Mouse (Mus musculus): Measurements from ENCODE around the gene Dmrtc1c2.
"Not testable (repeated sequence)": the region's sequence is repeated elsewhere in the genome, so short reads cannot be mapped to it uniquely, and the experiment has no call there.

The Dmrtc1c2 gene

GRCm38 (mm10) chrX:102854516-102854915, at the start of gene Dmrtc1c2:
TSS of gene Dmrtc1c2 (minus strand) at chrX:102854616.
- DNase-seq (ENCODE audit: low spot score in 2 of 2): not testable (repeated sequence)

- no peak for DNase-seq (ENCODE audit: low spot score in 2 of 2)
Measured at GRCm38 (mm10) chrX:102867871-102868270, 13.5 kb upstream of the Dmrtc1c2 start, which contains the start of gene 1700031F05Rik. TSS of gene 1700031F05Rik (minus strand) at chrX:102867971.

GRCm38 (mm10) chrX:102812311-102812710, 42.1 kb downstream of the Dmrtc1c2 start:
- DNase-seq (ENCODE audit: low spot score in 2 of 2): no peak

- not testable (repeated sequence) for DNase-seq (ENCODE audit: low spot score in 2 of 2)
Measured at GRCm38 (mm10) chrX:102802663-102803062, 51.8 kb downstream of the Dmrtc1c2 start, which contains the start of gene Dmrtc1c1. TSS of gene Dmrtc1c1 (plus strand) at chrX:102802963.
